14 mouse cellular contexts compared by ENCODE assay signal in the genomic region with DNA sequence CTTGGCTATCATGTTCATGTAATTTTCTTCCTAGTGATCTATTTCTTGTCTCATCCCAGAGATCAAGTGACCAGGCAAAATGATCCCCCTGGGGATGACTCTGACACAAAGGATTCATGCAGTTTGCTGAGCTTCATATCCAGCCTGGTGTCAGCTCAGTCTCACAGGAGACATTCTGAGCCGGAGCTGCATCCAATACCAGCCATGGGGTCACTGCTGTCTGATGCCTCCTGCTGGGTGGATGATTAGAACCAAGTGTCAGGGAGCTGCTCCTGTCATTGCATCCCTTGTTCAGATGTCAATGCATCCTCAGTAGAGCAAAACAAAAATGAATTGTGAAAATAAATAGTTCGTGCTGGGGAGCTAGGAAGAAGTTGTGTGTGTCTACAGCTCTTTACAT.
"Had no signal": no experiment of that assay in that cellular context is flagged by ENCODE, and none has a peak within 500 bp of the region (broad histone marks: within the 10 kb centered on the region; RNA-seq: fewer than 3 reads in every experiment).

No protein-coding gene starts in this region.

- H3K4me1 ChIP-seq: kidney, embryonic 15.5 days; limb, embryonic 13.5 days had no signal

- H3K4me2 ChIP-seq: kidney, embryonic 15.5 days; limb, embryonic 13.5 days; midbrain, embryonic 11.5 days; neural tube, embryonic 13.5 days had no signal

- H3K27ac ChIP-seq: kidney, embryonic 15.5 days; limb, embryonic 13.5 days; liver, embryonic 14.5 days; neural tube, embryonic 13.5 days; stomach, postnatal 0 days had no signal

- H3K9ac ChIP-seq: kidney, embryonic 15.5 days; limb, embryonic 13.5 days; liver, embryonic 14.5 days; neural tube, embryonic 13.5 days had no signal

- ATAC-seq: midbrain, embryonic 16.5 days had no signal

- H3K4me3 ChIP-seq: kidney, embryonic 15.5 days; limb, embryonic 13.5 days; neural tube, embryonic 13.5 days had no signal

- H3K36me3 ChIP-seq: kidney, embryonic 15.5 days; limb, embryonic 13.5 days; neural tube, embryonic 13.5 days had no signal

- H3K27me3 ChIP-seq: kidney, embryonic 15.5 days; limb, embryonic 13.5 days; neural tube, embryonic 13.5 days had no signal

- DNase-seq: kidney, postnatal 14 days; left cerebral cortex, postnatal 4 days; lung, adult 18-20 months; lung, postnatal 36 days; right cerebral cortex, adult 18-20 months; thymus, adult 18-20 months; thymus, postnatal 14 days had no signal

- H3K9me3 ChIP-seq: kidney, embryonic 15.5 days; limb, embryonic 13.5 days; neural tube, embryonic 13.5 days had no signal
